Mouse (Mus musculus) B cell, adult 2 months (primary cell): ENCODE data around the gene Efemp2.

Source experiments
- DNase-seq, 2 experiments: peaks; one replicate each; pipeline ENCODE4 v3.0.0; 2022

The Efemp2 gene

DNA sequence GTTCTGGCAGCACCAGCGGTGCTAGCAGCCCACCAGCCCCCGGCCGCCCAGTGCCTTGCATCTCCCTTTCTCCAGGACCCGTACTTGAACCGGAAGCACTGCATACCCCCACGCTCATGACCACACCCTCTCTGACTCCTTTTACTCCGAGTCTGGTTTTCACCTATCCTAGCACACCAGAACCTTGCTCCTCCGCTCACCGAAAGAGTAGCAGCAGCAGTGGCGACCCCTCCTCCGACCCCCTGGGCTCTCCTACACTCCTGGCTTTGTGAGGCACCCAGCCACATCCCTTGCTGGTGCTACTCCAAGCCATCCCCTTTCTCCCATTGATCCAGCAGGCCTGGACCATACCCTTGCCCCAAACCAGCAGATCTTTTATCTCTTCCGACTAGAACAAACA, 18.7 kb upstream of the Efemp2 start:
- DNase-seq: no peak

DNA sequence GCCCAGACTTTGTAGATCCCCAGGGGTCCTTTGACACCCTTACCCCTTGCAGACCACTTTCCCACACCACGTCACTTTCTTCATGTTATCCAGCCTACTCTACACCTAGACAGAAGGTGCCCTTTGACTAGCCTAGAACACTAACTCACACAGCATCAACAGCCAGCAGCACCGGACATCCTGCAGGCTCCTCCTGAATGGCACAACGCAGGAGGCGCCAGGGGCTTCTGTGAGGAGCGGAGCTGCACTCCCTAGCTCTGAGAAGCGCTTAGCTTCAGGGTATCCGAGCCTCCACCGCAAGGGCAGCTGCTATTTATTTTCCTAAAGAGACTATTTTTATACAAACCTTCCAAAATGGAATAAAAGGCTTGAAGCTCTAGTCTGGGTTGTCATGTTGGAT, 18.2 kb upstream of the Efemp2 start:
- DNase-seq: no peak

DNA sequence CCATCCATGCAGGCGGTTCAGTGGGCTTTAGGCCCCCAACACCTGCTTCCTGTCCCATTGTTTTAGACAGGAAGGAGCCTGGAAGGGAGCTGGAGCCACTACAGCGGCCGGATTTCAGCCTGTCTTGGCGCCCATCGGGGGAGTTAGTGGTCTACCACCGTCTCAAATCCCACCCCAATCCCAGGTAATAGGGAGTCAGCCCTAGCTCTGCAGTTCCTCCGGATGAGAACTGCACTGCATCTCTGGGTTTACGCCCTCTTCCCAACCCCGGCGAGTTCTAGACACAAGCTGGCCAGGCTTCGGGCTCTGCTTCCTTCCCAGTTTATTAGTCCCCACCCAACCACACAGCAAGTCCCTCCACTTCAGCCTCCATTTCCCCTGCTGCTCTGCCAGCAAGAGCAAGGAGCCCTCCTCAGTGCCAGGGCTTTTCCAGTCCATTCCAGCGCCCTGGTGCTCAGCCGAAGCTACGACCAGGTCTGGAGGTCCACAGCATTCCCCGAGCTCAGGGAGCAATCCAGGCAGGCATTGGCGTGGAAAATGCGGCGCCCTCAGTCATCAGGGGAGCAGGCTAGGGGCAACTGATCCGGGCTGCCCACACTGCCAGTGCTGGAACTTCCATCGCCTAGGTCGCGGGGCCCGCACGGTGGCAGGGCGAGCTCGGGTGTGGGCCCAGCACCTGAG, 17.4 kb upstream of the Efemp2 start:
- DNase-seq: no peak

DNA sequence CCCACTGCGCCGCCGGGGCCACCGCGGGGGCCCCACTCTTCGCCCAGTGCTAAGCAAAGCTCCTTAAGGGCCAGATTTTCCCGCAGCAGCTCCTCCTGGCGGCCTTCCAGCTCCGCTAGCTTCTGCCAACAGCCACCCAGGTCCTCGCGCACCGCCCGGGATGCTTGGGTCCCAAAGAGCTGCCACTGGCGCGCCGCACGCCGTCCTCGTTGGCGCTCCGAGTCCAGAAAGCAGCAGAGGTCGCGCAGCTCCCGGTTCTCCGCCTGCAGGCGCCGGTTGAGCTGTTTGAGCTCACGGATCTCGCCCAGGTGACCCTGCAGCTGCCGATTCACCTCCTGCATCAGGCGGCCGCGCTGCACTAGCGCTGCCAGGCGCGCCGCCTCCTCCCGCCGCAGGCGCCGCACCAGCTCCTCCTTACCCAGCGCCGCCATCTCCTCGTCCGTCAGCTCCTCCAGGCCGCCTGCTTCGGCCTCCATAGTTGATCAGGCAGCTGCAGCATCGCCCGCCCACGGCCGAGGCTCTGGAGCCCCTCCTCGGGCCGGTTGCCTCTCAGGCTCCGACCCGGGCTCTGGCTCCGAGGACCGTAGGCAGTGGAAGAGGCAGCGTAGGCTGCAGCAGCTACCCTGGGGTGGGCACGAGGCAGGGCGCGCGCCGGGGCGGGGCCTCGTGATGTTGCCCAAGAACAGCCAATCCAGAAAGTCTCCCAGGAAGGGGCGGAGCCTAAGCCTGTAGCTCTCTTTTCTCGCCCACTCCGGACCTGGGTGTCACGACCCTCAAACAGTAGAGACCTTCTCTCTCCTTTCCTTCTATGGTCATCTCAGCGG, 16.6 kb upstream of the Efemp2 start:
- peak; percentile 93 for DNase-seq

DNA sequence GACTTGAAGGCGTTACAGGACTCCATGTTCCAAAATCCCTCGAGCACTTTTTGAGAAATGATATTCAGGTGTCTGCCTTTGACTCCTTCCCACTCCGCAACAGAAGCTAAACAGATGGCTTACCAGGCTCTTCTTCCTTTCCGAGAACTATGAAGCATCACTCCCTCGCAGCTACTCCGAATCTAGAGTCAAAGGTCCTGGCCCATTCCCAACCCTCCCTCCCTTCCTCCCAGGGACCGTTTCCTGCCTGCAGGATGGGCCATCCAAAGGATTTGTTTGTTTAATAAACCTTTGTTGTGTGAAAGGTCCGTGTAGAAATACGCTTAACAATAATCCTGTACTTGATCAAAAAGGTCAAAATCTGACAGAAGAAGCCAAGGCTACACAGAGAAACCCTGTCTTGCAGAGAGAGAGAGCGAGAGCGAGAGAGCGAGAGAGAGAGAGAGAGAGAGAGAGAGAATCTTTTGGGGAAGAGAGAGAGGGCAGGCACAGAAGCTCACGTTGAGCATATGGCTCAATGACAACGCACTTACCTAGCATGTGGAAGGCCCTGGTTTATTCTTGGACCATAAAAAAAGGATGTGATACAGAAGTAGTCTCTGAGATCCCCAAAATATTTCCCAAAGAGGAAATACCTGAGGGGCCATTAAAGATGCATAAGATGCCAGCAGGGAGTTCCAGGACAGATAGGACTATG, 15.9 kb upstream of the Efemp2 start, which contains the start of gene Ccdc85b:
TSS of gene Ccdc85b (minus strand) at position 149 of the 697 bp plus-strand sequence.
- no peak for DNase-seq

DNA sequence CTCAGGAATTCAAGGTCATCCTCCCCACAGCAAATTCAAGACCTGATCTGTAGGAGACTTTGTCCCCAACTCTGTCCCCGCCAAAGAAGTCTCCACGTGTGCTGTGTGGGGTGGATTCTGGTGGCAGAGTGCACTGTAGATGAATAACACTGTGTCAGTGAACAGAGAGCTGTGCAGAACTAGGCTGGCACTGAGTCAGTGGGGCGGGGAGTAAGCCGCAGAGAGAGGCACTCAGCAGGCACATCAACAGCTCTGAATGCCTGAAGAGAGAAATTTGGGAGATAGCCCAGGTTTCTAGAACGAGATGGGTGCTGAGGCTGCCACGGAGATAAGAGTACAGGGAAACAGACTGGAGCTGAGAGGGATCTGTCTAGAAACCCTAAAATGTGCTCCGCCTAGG, 14.7 kb upstream of the Efemp2 start:
- no peak for DNase-seq

DNA sequence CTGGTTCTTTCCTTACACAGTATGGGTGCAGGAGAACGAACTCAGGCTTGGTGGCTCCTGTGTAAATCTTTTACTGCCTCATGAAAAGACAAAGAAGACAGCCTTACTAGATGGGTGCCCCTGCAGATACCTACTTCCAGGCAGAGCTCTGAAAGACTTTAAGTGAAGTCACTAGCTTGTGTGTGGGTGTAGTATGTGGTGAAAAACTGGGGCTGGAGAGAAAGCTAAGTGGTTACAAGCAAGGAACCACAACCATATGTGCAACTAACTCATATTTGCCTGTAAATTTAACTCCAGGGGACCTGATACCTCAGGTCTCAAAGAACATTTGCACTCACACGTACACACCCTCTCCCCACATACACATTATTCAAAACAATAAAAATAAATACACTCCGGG, 13.9 kb upstream of the Efemp2 start:
- DNase-seq: no peak

DNA sequence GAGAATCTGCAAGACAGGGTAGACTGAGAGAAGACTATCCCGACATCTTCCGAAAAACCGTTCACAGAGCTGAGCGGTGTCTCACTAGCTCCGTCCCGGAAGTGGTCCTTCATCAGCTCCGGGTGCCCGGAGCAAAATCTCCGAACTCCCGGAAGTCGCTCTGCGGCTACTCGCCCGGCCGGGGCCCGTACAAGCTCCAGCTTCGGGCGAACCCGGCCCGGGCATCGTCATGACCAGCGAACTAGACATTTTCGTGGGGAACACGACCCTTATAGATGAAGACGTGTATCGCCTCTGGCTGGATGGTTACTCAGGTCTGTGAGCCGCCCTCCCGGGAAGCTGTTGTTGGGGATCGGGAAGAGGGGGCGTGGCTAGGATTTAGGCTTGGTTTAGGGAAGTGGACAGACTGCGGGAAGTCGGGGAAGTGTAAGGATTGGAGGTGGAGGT, 13.3 kb upstream of the Efemp2 start, which contains the start of gene Fibp:
TSS of gene Fibp (plus strand) at position 151 of the 447 bp plus-strand sequence.
- peak; percentile 92 to 93 for DNase-seq

DNA sequence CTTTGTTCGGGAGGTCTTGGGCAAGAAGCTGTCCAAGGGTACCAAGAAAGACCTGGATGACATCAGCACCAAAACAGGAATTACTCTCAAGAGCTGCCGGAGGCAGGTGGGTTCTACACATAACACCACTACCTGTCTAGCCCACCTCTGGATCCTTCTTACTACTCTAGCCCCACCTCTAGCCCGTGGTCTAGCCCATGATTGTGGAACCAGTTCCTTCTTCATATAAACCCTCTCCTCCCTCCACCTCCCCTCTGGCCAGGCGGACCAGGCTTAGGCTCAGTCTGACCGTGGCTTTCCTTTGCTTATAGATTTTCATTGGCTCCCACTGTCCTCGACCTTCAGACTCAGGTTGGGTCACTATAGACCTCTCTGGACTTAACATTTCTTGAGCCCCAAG, 12.3 kb upstream of the Efemp2 start:
- no peak for DNase-seq

DNA sequence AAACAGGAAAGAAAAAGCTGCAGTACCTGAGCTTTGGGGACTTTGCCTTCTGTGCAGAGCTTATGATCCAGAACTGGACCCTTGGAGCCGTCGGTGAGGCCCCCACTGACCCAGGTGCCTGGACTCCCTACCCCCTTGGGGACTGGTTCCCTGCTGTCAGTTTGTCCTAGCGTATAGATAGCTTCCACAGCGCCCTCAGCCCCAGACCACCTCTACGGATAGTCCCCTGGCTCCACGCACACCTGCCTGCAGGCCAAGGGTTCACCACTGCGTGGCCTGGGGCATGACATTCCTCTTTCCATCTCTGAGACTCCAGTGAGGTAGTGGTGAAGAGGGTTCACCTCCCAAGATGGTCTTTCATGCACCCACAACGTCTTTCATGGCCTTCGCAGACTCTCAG, 10.5 kb upstream of the Efemp2 start:
- no peak for DNase-seq

DNA sequence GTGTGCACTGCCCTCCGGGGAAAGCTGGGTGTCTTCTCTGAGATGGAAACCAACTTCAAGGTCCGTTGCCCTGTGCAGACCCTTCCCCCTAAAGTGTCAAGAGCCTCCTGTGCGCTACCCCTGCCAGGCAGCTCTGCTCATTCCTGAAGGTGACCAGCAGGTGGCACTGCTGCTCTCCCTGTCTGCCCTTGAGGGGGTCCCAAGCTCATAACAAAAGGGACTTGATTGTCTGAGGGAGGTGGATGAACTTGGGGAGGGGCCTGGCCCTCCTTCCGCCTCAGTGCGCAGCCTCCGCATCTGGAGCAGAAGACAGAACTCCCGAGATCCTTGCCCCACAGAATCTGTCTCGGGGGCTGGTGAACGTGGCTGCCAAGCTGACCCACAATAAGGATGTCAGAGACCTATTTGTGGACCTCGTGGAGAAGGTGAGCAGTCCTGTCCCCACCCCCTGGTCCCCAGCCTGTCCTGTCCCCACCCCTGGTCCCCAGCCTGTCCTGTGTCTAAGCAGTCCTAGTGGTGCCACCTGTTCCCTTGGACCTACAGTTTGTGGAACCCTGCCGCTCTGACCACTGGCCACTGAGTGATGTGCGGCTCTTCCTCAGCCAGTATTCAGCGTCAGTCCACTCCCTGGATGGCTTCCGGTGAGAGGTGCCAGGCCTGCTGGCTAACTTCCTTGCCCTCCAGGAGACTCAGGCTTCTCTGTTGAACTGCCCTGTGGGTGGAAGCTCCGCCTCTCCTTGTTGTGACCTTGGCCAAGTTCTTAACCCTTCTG, 9.8 kb upstream of the Efemp2 start:
- DNase-seq: peak; percentile 68 to 71

DNA sequence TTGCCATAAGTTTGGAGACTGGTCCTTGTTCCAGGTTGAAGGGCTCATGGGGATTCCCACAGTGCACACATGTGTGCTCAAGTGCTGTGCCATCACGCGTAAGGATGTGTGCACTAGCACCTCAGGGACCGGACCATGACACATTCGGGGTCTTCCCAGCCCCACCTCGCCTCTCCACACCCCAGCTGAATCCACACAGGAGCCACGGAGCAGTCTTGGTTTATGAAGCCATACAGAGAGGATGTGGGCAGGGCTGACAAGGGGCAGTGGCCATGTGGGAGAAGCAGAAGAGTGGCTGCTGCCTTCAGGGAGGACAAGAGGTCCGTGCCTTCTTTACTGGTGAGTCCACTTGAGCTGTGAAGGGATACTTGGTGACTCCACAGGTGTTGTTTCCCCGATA, 8.7 kb upstream of the Efemp2 start:
- no peak for DNase-seq

DNA sequence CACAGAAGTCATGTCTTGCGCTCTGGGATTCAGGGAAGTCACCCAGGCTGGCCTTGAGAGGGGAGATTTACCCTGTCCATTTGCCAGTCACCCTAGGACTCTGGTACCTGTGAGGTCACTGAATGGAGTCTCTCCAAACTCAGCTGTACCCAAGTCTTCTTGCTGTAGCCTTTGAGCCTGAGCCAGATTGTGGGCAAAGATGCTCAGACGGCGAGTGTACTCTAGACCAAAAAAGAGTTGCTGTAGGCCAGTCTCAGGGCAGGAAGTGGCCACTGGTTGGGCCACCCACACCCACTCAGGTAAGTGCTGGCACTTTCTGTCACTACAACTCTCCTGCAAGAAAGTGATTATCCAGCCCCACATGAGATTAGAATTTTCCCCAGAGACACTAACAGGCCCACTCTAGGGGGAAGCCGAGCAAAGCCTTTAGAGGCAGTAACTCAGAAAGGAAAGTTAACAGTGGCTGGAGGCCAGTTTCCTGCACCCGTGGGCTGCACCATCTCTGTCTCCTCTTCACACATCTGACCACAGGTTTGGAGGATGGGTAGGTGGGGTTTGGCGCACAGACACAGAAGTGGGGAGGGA, 6.7 kb upstream of the Efemp2 start:
- no peak for DNase-seq

DNA sequence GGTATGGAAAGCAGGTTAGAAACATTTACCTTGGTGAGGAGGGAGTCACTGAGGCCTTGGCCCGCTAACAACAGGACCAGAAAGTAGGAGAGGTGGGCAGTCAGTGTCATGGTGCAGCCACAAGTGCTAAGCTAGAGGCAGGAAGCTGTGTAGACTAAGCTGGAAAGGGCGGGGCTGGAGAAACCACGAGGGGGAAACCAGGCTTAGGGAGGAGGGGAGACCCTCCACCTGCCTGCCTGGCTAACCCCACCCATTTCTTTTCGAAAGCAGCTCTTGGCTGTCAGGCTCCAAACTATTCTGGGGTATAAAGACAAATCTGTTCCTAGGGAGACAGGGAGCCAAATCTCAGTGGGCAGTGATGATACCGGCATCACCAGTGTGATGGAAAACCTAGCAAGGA, 5.4 kb upstream of the Efemp2 start, which contains the start of gene Ctsw:
TSS of gene Ctsw (minus strand) at position 134 of the 400 bp plus-strand sequence.
- no peak for DNase-seq

DNA sequence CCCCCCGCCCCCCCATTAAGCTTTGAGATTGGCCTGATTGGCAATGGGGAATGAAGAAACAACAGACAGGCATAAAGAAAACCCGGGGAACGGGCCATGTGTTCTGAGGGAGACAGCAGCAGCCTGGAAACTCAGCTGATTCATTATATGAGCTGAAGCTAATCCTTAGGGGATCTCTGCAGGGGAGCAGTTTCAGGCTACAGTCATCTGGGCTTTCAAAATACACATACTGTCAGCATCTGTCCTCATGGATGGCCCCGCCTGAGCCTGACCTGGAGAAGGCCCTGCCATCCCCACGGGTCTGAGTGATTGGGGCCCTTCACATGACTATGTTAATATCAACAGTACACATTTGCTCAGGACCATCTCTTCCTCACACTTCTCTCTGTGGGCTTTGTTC, 1.9 kb upstream of the Efemp2 start:
- no peak for DNase-seq

DNA sequence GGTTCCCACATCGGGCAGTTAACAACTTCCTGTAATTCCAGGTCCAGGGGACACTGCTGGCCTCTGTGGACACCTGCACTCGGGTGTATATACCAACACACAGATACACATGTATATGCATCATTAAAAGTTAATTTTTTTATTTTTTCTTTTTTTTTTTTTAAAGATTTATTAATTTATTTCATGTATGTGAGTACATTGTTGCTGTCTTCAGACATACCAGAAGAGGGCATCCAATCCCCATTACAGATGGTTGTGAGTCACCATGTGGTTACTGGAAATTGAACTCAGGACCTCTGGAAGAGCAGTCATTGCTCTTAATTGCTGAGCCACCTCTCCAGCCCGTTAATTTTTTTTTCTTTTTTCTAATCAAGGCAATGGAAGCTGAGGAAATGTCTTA, 897 bp upstream of the Efemp2 start:
- DNase-seq: no peak

DNA sequence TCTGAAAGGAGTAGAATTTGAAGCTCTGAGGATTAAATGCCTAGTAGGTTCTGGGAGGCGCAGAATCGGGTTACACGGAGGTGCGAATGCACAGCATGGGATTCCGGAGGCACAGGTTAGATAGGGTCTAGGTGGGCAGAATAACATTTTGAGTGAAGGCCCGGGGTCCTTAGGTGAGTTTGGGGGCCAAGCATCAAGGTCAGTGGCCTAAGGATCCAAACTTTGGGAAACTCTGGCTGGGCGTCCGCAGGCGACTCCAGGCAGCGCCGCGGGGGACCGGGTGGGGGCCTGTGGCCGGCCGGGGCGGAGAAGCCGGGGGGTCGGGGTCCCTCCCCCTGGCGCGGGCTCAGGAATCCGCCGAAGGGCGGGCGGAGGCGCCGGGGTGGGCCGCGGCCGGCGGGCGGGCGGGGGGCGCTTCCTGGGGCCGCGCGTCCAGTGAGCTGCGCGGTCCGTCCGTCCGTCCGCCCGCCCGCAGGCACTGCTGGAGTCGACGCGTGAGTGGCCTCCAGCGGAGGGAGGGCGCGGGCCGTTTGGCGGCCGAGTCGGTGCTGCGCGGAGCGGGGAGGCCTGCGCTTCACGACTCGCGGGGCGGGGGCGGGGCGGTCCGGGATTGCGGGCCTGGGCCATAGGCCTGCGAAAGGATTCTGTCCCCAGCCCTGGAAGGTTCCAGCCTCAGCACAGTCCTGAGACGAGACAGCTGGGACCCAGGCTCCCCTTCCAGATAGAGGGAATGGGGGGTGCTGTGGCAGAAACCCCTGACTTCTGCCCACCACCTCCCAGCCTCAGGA, 721 bp downstream of the Efemp2 start:
- no peak for DNase-seq

DNA sequence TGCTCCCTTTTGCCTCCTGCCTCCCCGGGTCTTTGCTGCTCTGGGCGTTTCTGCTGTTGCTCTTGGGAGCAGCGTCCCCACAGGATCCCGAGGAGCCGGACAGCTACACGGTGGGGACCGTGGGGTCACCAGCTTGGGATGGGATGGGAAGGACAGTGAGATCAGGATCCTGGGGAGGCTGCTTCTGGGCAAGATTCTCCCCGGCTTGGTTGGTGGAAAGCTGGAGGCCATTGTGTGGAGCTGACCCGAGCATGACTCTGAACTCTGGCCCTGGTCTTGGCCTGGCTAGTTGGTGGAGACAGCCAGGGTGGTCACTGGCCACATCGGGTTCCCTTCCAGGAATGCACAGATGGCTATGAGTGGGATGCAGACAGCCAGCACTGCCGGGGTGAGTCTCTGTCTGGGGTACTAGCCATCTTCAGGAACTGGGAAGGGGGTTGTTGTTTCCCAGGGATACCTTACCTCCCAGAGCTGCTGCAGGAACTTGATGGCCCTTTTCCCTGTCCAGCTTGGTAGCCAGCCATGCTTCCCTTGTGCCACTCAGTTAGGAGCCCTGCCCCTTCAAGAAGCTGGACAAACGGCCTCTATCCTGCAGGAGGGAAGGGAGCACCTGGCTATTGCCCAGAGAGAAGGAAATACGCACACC, 1.4 kb downstream of the Efemp2 start:
- no peak for DNase-seq

DNA sequence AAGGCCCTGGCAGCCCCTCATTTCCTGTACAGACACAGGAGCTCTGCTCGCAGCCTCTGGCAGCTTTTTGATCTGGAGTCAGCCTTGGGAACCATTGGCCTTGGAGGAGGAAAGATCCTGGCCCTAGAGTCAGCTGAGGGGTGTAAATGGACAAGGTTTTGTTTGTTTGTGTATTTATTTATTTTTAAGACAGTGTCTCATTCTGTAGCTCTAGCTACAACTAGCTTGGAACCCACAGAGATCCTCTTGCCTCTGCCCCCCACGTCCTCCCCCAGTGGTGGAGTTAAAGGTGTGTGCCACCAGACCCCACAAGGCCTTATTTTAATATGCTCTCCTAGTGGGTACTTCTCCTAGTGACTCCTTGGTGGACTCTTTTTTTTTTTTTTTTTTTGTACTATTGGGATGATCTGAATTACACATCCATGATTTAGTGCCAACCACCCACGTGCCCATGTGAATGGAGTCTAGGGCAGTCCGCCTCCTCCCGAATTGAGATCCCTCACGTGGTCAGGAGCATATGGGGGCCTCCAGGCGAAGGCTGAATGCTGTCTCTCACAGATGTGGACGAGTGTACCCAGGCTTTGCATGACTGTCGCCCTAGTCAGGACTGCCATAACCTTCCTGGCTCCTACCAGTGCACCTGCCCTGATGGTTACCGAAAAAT, 3.4 kb downstream of the Efemp2 start:
- no peak for DNase-seq

DNA sequence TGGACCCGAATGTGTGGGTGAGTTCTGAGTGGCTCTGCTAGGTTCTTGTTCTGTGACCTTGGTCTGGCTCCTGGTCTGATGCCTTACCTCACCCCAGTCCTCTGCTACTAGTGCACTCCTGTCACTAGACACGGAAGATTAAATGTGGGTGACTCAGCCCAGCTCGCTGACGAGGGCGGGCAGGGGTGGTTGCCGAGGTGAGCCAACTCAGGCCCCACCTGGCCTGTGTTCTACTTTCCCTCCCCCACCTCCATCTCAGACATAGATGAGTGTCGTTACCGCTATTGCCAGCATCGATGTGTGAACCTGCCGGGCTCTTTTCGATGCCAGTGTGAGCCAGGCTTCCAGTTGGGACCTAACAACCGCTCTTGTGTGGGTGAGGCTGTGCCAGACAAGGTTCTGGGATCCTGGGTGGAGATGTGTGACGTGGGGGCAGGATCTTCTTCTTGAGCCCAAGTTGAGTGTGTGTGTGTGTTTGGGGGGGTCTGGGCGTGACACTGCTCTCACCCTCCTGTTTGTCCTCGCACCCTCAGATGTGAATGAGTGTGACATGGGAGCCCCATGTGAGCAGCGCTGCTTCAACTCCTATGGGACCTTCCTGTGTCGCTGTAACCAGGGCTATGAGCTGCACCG, 4.0 kb downstream of the Efemp2 start:
- DNase-seq: no peak
